ENCODE assay signal across 24 mouse cellular contexts in genomic region chr2:60716549-60716948, GRCm38 (mm10). TPM values are rescaled to one million over a fixed set of nuclear protein-coding genes. Genes with fewer than 3 reads are reported as not detected.
A peak's percentile ranks its signal among the peaks of the same experiment; 100 is the strongest.
DNase-seq lines count a peak whose midpoint lies in the region; ATAC-seq and TF ChIP-seq lines count a peak whose summit lies in the region.
"Had no signal": no experiment of that assay in that cellular context is flagged by ENCODE, and none has a peak within 500 bp of the region (broad histone marks: within the 10 kb centered on the region; RNA-seq: fewer than 3 reads in every experiment).

No protein-coding gene starts in this region.

- DNase-seq in gastrocnemius, adult 2 months = no peak
- DNase-seq in gastrocnemius, postnatal 10 days = no peak
- DNase-seq in limb, embryonic 10.5 days (ENCODE audit: low spot score) = peak; percentile 12
- no peak for DNase-seq in adipocyte (ENCODE audit: low spot score)
- no peak for DNase-seq in thymus, postnatal 4 days
- DNase-seq in lung, postnatal 25 days (ENCODE audit: low spot score) = no peak
- DNase-seq: adrenal gland, postnatal 10 days; cerebellum, adult 8-10 months; heart, postnatal 36 days; layer of hippocampus, adult 9-11 months; liver, postnatal 0 days; spleen, adult 18-20 months had no signal

- H3K36me3 ChIP-seq in intestine, embryonic 15.5 days = no peaks in the 10 kb centered on the region
- H3K36me3 ChIP-seq in kidney, embryonic 15.5 days = no peaks in the 10 kb centered on the region
- no peaks in the 10 kb centered on the region for H3K36me3 ChIP-seq in limb, embryonic 10.5 days
- H3K36me3 ChIP-seq: embryonic facial prominence, embryonic 12.5 days; heart, embryonic 15.5 days; hindbrain, embryonic 13.5 days; liver, embryonic 12.5 days; midbrain, embryonic 12.5 days; neural tube, embryonic 12.5 days had no signal

- H3K27ac ChIP-seq in gastrocnemius, adult 2 months = peak overlapping the region; percentile 93
- no peak overlapping the region for H3K27ac ChIP-seq in intestine, embryonic 15.5 days
- H3K27ac ChIP-seq in kidney, embryonic 15.5 days = peak overlapping the region; percentile 82
- H3K27ac ChIP-seq in limb, embryonic 10.5 days = no peak overlapping the region
- H3K27ac ChIP-seq: embryonic facial prominence, embryonic 12.5 days; heart, embryonic 15.5 days; liver, embryonic 12.5 days; midbrain, embryonic 12.5 days; neural tube, embryonic 12.5 days had no signal

- H3K9ac ChIP-seq in intestine, embryonic 15.5 days = no peak overlapping the region
- H3K9ac ChIP-seq in kidney, embryonic 15.5 days = no peak overlapping the region
- H3K9ac ChIP-seq: embryonic facial prominence, embryonic 12.5 days; heart, embryonic 15.5 days; hindbrain, embryonic 13.5 days; liver, embryonic 12.5 days; liver, postnatal 0 days; midbrain, embryonic 12.5 days; neural tube, embryonic 12.5 days had no signal

- TF ChIP-seq CTCF in gastrocnemius, adult 2 months (IDR thresholded peaks at IDR 0.05) = no peak

- H3K27me3 ChIP-seq in intestine, embryonic 15.5 days (replicated peaks) = no peaks in the 10 kb centered on the region
- H3K27me3 ChIP-seq in kidney, embryonic 15.5 days = no peaks in the 10 kb centered on the region
- H3K27me3 ChIP-seq in limb, embryonic 10.5 days (ENCODE audit: low read depth, poor library complexity, severe bottlenecking) = peaks cover 7% of the 10 kb centered on the region; the same call in 1 of the 2 replicates
- H3K27me3 ChIP-seq: CH12.LX; embryonic facial prominence, embryonic 12.5 days; heart, embryonic 15.5 days; hindbrain, embryonic 13.5 days; neural tube, embryonic 12.5 days had no signal

- H3K9me3 ChIP-seq in intestine, embryonic 15.5 days = no peaks in the 10 kb centered on the region
- H3K9me3 ChIP-seq in kidney, embryonic 15.5 days (replicated peaks) = no peaks in the 10 kb centered on the region
- no peaks in the 10 kb centered on the region for H3K9me3 ChIP-seq in limb, embryonic 10.5 days (replicated peaks)
- H3K9me3 ChIP-seq: embryonic facial prominence, embryonic 12.5 days; heart, embryonic 15.5 days; hindbrain, embryonic 13.5 days; liver, embryonic 12.5 days; megakaryocyte, embryonic 14.5 days; midbrain, embryonic 12.5 days; neural tube, embryonic 12.5 days had no signal

- peak; percentile 42 for ATAC-seq in intestine, embryonic 15.5 days
- peak; percentile 63 for ATAC-seq in kidney, embryonic 15.5 days (replicated peaks; ENCODE audit: low FRiP score)
- ATAC-seq: forebrain, embryonic 14.5 days; liver, embryonic 12.5 days; liver, postnatal 0 days had no signal

- intact Hi-C loops in gastrocnemius, adult 2 months (cut with DNase I) = no loop called here

- no peak overlapping the region for H3K4me2 ChIP-seq in intestine, embryonic 15.5 days (replicated peaks)
- H3K4me2 ChIP-seq in kidney, embryonic 15.5 days = no peak overlapping the region; the same call in 1 of the 2 replicates
- H3K4me2 ChIP-seq: embryonic facial prominence, embryonic 12.5 days; hindbrain, embryonic 13.5 days; midbrain, embryonic 12.5 days had no signal

- peaks cover 8% of the 10 kb centered on the region; the same call in 1 of the 2 replicates for H3K4me1 ChIP-seq in intestine, embryonic 15.5 days (replicated peaks)
- H3K4me1 ChIP-seq in kidney, embryonic 15.5 days = peaks cover 61% of the 10 kb centered on the region
- peaks cover 38% of the 10 kb centered on the region for H3K4me1 ChIP-seq in limb, embryonic 10.5 days
- H3K4me1 ChIP-seq: liver, embryonic 12.5 days had no signal

- no peak overlapping the region for H3K4me3 ChIP-seq in gastrocnemius, adult 2 months
- no peak overlapping the region for H3K4me3 ChIP-seq in intestine, embryonic 15.5 days (replicated peaks)
- H3K4me3 ChIP-seq in kidney, embryonic 15.5 days (replicated peaks) = no peak overlapping the region
- H3K4me3 ChIP-seq in limb, embryonic 10.5 days = no peak overlapping the region
- H3K4me3 ChIP-seq: embryonic facial prominence, embryonic 12.5 days; heart, embryonic 15.5 days; hindbrain, embryonic 13.5 days; liver, embryonic 12.5 days; midbrain, embryonic 12.5 days; myocyte; neural tube, embryonic 12.5 days had no signal

RNA-seq across cellular contexts. Expression of gene Itgb6, which starts 5.9 kb away (rescaled TPM):
- total RNA-seq in gastrocnemius, adult 2 months (2021) = 10 to 100 TPM; 18.3 to 50.1 TPM
- 10 to 100 TPM; 29.2 to 30.5 TPM for total RNA-seq in gastrocnemius, postnatal 10 days (2021)
- polyA plus RNA-seq in intestine, embryonic 15.5 days (2015; fragmentation: Nextera tagmentation; extraction: Ambion mirVana) = 8.8 and 9.0 TPM in 2 replicates
- 16.2 and 16.9 TPM in 2 replicates for polyA plus RNA-seq in kidney, embryonic 15.5 days (2015; fragmentation: Nextera tagmentation; extraction: Ambion mirVana)
- 0.05 and 0.20 TPM in 2 replicates for polyA plus RNA-seq in limb, embryonic 10.5 days (2016; fragmentation: Nextera tagmentation; extraction: Ambion mirVana)
- total RNA-seq: CH12.LX had no signal

Comparison
In these comparisons a context has a peak if more than half of its experiments do, and no peak if none do; other contexts are left out.
1. H3K27ac ChIP-seq: peak in gastrocnemius, adult 2 months (single experiment) and kidney, embryonic 15.5 days (single experiment); none in intestine, embryonic 15.5 days (single experiment) and limb, embryonic 10.5 days (single experiment).